ENCODE assay signal across 12 mouse cellular contexts in genomic region chr1:127420795-127421194, GRCm38 (mm10).
DNase-seq lines count a peak whose midpoint lies in the region; ATAC-seq and TF ChIP-seq lines count a peak whose summit lies in the region.
"Had no signal": no experiment of that assay in that cellular context is flagged by ENCODE, and none has a peak within 500 bp of the region (broad histone marks: within the 10 kb centered on the region; RNA-seq: fewer than 3 reads in every experiment).

No protein-coding gene starts in this region.

- ATAC-seq in kidney, postnatal 0 days (replicated peaks; ENCODE audit: low FRiP score, low read depth) = 0 out of 2 replicates have a peak, but pooled peaks have one; percentile 16
- no peak for ATAC-seq in kidney, embryonic 16.5 days (ENCODE audit: low FRiP score, low TSS enrichment)
- 0 out of 2 replicates have a peak, but pooled peaks have one; percentile 19 for ATAC-seq in embryonic facial prominence, embryonic 14.5 days (ENCODE audit: low read depth)
- 0 out of 2 replicates have a peak, but pooled peaks have one; percentile 9 for ATAC-seq in hindbrain, embryonic 14.5 days (ENCODE audit: low FRiP score)
- ATAC-seq in stomach, embryonic 14.5 days (ENCODE audit: insufficient number of reproducible peaks, insufficient read depth, low FRiP score, low read depth) = peak; percentile 56; the same call in 1 of the 2 replicates
- no peak for ATAC-seq in activated CD4-positive, CD25-positive, alpha-beta regulatory T cell, adult 4 months
- ATAC-seq: liver, postnatal 0 days had no signal

- H3K4me3 ChIP-seq in kidney, postnatal 0 days (replicated peaks; ENCODE audit: low read depth, low read length) = no peak overlapping the region
- H3K4me3 ChIP-seq in kidney, embryonic 16.5 days (ENCODE audit: low read length) = no peak overlapping the region
- H3K4me3 ChIP-seq in embryonic facial prominence, embryonic 14.5 days (ENCODE audit: low read depth, low read length) = no peak overlapping the region
- H3K4me3 ChIP-seq in hindbrain, embryonic 14.5 days (replicated peaks; ENCODE audit: low read length) = no peak overlapping the region
- H3K4me3 ChIP-seq in stomach, embryonic 14.5 days (ENCODE audit: low read depth, low read length) = no peak overlapping the region
- H3K4me3 ChIP-seq: limb, embryonic 12.5 days had no signal

- no peaks in the 10 kb centered on the region for H3K9me3 ChIP-seq in kidney, postnatal 0 days (replicated peaks; ENCODE audit: low read length)
- no peaks in the 10 kb centered on the region for H3K9me3 ChIP-seq in kidney, embryonic 16.5 days (ENCODE audit: low read length)
- H3K9me3 ChIP-seq in embryonic facial prominence, embryonic 14.5 days (ENCODE audit: control insufficient read depth, low read length) = no peaks in the 10 kb centered on the region
- H3K9me3 ChIP-seq in hindbrain, embryonic 14.5 days (ENCODE audit: control insufficient read depth, low read length) = no peaks in the 10 kb centered on the region
- peaks cover 4% of the 10 kb centered on the region; the same call in 1 of the 2 replicates for H3K9me3 ChIP-seq in stomach, embryonic 14.5 days (ENCODE audit: control insufficient read depth, low read depth, low read length)
- H3K9me3 ChIP-seq: limb, embryonic 12.5 days had no signal

- H3K9ac ChIP-seq in kidney, postnatal 0 days (ENCODE audit: low read depth, low read length) = no peak overlapping the region
- H3K9ac ChIP-seq in kidney, embryonic 16.5 days (replicated peaks; ENCODE audit: low read length) = no peak overlapping the region
- no peak overlapping the region for H3K9ac ChIP-seq in embryonic facial prominence, embryonic 14.5 days (ENCODE audit: low read depth, low read length)
- no peak overlapping the region for H3K9ac ChIP-seq in hindbrain, embryonic 14.5 days
- H3K9ac ChIP-seq in stomach, embryonic 14.5 days (replicated peaks; ENCODE audit: low read depth, low read length) = no peak overlapping the region
- H3K9ac ChIP-seq: limb, embryonic 12.5 days; liver, postnatal 0 days had no signal

- H3K36me3 ChIP-seq in kidney, postnatal 0 days (ENCODE audit: insufficient read depth, low read length) = no peaks in the 10 kb centered on the region
- H3K36me3 ChIP-seq in kidney, embryonic 16.5 days (ENCODE audit: insufficient read depth, low read length) = peaks cover 2% of the 10 kb centered on the region; the same call in 1 of the 2 replicates
- peaks cover 7% of the 10 kb centered on the region; the same call in 1 of the 2 replicates for H3K36me3 ChIP-seq in embryonic facial prominence, embryonic 14.5 days (ENCODE audit: control insufficient read depth, insufficient read depth, low read length)
- peaks cover 3% of the 10 kb centered on the region; the same call in 1 of the 2 replicates for H3K36me3 ChIP-seq in hindbrain, embryonic 14.5 days (replicated peaks; ENCODE audit: control insufficient read depth, insufficient read depth)
- H3K36me3 ChIP-seq in stomach, embryonic 14.5 days (ENCODE audit: control insufficient read depth, insufficient read depth, low read length) = no peaks in the 10 kb centered on the region

- TF ChIP-seq CTCF in kidney, postnatal 0 days (IDR thresholded peaks at IDR 0.05; ENCODE audit: low read depth) = no peak

- no peaks in the 10 kb centered on the region for H3K27me3 ChIP-seq in kidney, postnatal 0 days (ENCODE audit: insufficient read depth, low read length)
- H3K27me3 ChIP-seq in kidney, embryonic 16.5 days (ENCODE audit: insufficient read depth, low read length) = no peaks in the 10 kb centered on the region
- H3K27me3 ChIP-seq in embryonic facial prominence, embryonic 14.5 days (replicated peaks; ENCODE audit: control insufficient read depth, insufficient read depth, low read length) = no peaks in the 10 kb centered on the region
- H3K27me3 ChIP-seq in hindbrain, embryonic 14.5 days (ENCODE audit: control insufficient read depth, insufficient read depth, low read length) = no peaks in the 10 kb centered on the region
- no peaks in the 10 kb centered on the region for H3K27me3 ChIP-seq in stomach, embryonic 14.5 days (ENCODE audit: control insufficient read depth, insufficient read depth, low read length)
- H3K27me3 ChIP-seq: limb, embryonic 12.5 days had no signal

- 88% methylated on average over 15 of the region's 15 CpGs for WGBS in kidney, postnatal 0 days
- 75% methylated on average over 9 of the region's 15 CpGs for WGBS in kidney, embryonic 16.5 days
- 67% methylated on average over 14 of the region's 15 CpGs for WGBS in embryonic facial prominence, embryonic 14.5 days
- WGBS in hindbrain, embryonic 14.5 days = 50% methylated on average over 14 of the region's 15 CpGs
- 46% methylated on average over 15 of the region's 15 CpGs for WGBS in stomach, embryonic 14.5 days

- no peak overlapping the region for H3K27ac ChIP-seq in kidney, postnatal 0 days
- no peak overlapping the region for H3K27ac ChIP-seq in kidney, embryonic 16.5 days (ENCODE audit: low read length)
- no peak overlapping the region for H3K27ac ChIP-seq in embryonic facial prominence, embryonic 14.5 days (replicated peaks; ENCODE audit: low read depth, low read length)
- H3K27ac ChIP-seq in hindbrain, embryonic 14.5 days = no peak overlapping the region
- H3K27ac ChIP-seq in stomach, embryonic 14.5 days (ENCODE audit: low read length) = peak overlapping the region; percentile 33; the same call in 1 of the 2 replicates
- H3K27ac ChIP-seq: limb, embryonic 12.5 days had no signal

- H3K4me2 ChIP-seq in kidney, postnatal 0 days (ENCODE audit: low read length) = no peak overlapping the region
- H3K4me2 ChIP-seq in kidney, embryonic 16.5 days (replicated peaks; ENCODE audit: low read depth, low read length) = no peak overlapping the region
- no peak overlapping the region for H3K4me2 ChIP-seq in embryonic facial prominence, embryonic 14.5 days (ENCODE audit: low read depth, low read length)
- H3K4me2 ChIP-seq in hindbrain, embryonic 14.5 days (replicated peaks) = peak overlapping the region; percentile 11; the same call in 1 of the 2 replicates
- H3K4me2 ChIP-seq in stomach, embryonic 14.5 days (replicated peaks; ENCODE audit: low read depth, low read length) = no peak overlapping the region
- H3K4me2 ChIP-seq: limb, embryonic 12.5 days had no signal

- no peaks in the 10 kb centered on the region for H3K4me1 ChIP-seq in kidney, postnatal 0 days (replicated peaks; ENCODE audit: insufficient read depth, low read length)
- H3K4me1 ChIP-seq in kidney, embryonic 16.5 days (ENCODE audit: insufficient read depth, low read length) = peaks cover 7% of the 10 kb centered on the region; the same call in 1 of the 2 replicates
- H3K4me1 ChIP-seq in embryonic facial prominence, embryonic 14.5 days (ENCODE audit: control insufficient read depth, insufficient read depth, low read length) = peaks cover 15% of the 10 kb centered on the region
- peaks cover 18% of the 10 kb centered on the region; the same call in 1 of the 2 replicates for H3K4me1 ChIP-seq in hindbrain, embryonic 14.5 days (replicated peaks; ENCODE audit: control insufficient read depth, insufficient read depth, low read length)
- H3K4me1 ChIP-seq in stomach, embryonic 14.5 days (ENCODE audit: control insufficient read depth, insufficient read depth, low read length) = peaks cover 11% of the 10 kb centered on the region; the same call in 1 of the 2 replicates

- no peak for DNase-seq in kidney, postnatal 0 days (ENCODE audit: low spot score)
- DNase-seq in embryonic facial prominence, embryonic 14.5 days (ENCODE audit: low spot score) = peak; percentile 62
- DNase-seq in hindbrain, embryonic 14.5 days (ENCODE audit: low spot score) = no peak
- DNase-seq in thymus, postnatal 4 days = no peak
- DNase-seq in cerebellum, adult 11 months = no peak
- DNase-seq: adrenal gland, adult 2 months; heart, postnatal 10 days; liver, postnatal 0 days had no signal

Comparison
In these comparisons a context has a peak if more than half of its experiments do, and no peak if none do; other contexts are left out.
1. ATAC-seq: peak in kidney, postnatal 0 days (single experiment), embryonic facial prominence, embryonic 14.5 days (single experiment), hindbrain, embryonic 14.5 days (single experiment) and stomach, embryonic 14.5 days (single experiment); none in kidney, embryonic 16.5 days (single experiment) and activated CD4-positive, CD25-positive, alpha-beta regulatory T cell, adult 4 months (single experiment).